Mouse (Mus musculus) forebrain, embryonic 10.5 days (tissue): Measurements from ENCODE around the gene Slc6a8. TPM values are rescaled to one million over a fixed set of nuclear protein-coding genes. Genes with fewer than 3 reads are reported as not detected.

Experiments
- DNase-seq: peaks from one replicate; pipeline ENCODE4 v3.0.0-alpha.2; 2017; ENCODE audit warnings: low spot score; ENCODE audit errors: extremely low spot score
- H3K27ac ChIP-seq: fragments of 300-500 bp; sonication (generic); 2 replicates; pipeline ENCODE4 v1.5.1; 2016; ENCODE audit warnings: mild to moderate bottlenecking
- H3K27me3 ChIP-seq: fragments of 300-500 bp; sonication (generic); 2 replicates; pipeline ENCODE4 v1.6.1; 2016; ENCODE audit warnings: mild to moderate bottlenecking; ENCODE audit not compliant: poor library complexity, severe bottlenecking
- H3K36me3 ChIP-seq: fragments of 300-500 bp; sonication (generic); replicated peaks from 2 replicates; pipeline ENCODE4 v1.6.1; 2016; ENCODE audit warnings: mild to moderate bottlenecking, moderate library complexity
- H3K4me1 ChIP-seq: fragments of 300-500 bp; sonication (generic); 2 replicates; pipeline ENCODE4 v1.6.1; 2016
- H3K4me3 ChIP-seq: fragments of 300-500 bp; sonication (generic); 2 replicates; pipeline ENCODE4 v1.5.1; 2016; ENCODE audit warnings: mild to moderate bottlenecking, moderate library complexity
- H3K9me3 ChIP-seq: fragments of 300-500 bp; sonication (generic); 2 replicates; pipeline ENCODE4 v1.6.1; 2016; ENCODE audit warnings: mild to moderate bottlenecking, moderate library complexity
- WGBS: fragments of 180-500 bp; shearing (Covaris S2); methylation state at CpG from one replicate; pipeline ENCODE4 v1.1.7; 2016; 5-methylcytosine and 5-hydroxymethylcytosine counted together
- polyA plus RNA-seq: library from polyadenylated mRNA; unstranded; fragments of >200 nt; fragmentation: Nextera tagmentation; extraction: Ambion mirVana; gene quantifications from 2 replicates; pipeline ENCODE4 v1.2.1, GENCODE M21; 2016

Slc6a8 gene
- polyA plus RNA-seq: 4.6 and 5.2 TPM in 2 replicates

DNA sequence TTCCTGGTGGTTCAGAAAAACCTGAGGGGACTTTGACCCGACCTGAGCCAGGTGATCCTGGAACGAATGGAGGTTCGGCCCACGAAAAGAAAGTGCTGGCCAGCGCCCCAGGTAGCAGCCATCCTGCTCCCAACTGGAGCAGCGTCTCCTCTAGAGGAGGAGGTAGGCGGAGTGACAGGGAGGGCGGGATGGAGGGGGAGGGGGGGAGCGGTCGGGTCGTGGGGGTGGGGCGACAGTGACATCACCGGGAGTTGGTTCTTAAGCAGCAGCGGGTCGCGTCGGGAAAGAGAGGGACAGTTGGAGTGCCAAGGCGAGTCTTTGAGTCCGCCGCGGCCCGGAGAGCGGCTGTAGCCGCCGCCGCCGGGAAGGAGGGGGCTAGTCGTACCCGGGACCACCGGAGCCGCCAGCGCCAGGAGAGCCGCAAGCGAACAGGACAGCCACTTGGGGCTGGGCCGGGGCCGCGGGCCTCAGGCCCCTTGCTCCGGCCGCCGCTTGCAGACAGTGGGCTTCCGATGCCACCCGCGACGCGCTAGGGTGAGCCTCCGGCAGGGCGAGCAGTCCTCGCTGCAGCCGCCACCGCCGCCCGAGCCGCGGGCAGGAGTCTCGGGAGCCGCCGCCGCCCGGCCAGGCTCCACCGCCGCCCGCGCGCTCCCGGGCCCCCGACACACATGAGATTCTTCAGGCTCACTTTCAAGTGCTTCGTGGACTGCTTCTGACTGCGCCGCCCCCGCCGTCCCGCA, at the start of gene Slc6a8:
Gene Slc6a8, plus strand, starts transcription at position 272 of the 740 bp plus-strand sequence.
- H3K27ac ChIP-seq: peak within 1 kb of the TSS; percentile 89
- no peaks in the 10 kb centered on the region for H3K9me3 ChIP-seq
- H3K36me3 ChIP-seq: peaks cover 24% of the 10 kb centered on the region
- WGBS: 12% methylated on average over 48 of the region's 72 CpGs
- H3K4me3 ChIP-seq: peak within 1 kb of the TSS; percentile 66
- peak; percentile 73 for DNase-seq
- H3K4me1 ChIP-seq: peaks cover 27% of the 10 kb centered on the region
- H3K27me3 ChIP-seq: peaks cover 13% of the 10 kb centered on the region

DNA sequence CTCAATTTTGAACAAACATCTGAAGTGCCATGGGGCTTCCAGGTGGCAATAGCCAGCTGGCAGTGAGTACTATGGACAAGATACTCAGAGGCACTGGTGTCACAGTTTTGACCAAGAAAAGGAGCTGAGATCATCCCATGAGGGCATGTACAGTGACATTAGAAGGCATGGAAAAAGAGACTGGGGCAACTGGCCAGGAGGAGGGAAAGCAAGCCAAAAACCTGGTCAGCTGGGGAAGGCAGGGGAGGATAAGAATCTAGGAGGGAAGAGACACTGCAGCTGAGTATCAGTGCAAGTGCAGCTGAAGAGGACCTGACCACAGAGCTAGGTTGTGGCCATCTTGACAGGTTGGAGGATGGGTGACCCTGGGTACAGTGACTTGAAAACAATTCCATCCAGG, 46.0 kb upstream of the Slc6a8 start:
- H3K36me3 ChIP-seq: no peaks in the 10 kb centered on the region
- no peak overlapping the region for H3K27ac ChIP-seq
- H3K4me1 ChIP-seq: no peaks in the 10 kb centered on the region
- peaks cover 58% of the 10 kb centered on the region for H3K27me3 ChIP-seq
- no peak for DNase-seq
- no peaks in the 10 kb centered on the region for H3K9me3 ChIP-seq
- H3K4me3 ChIP-seq: no peak overlapping the region

DNA sequence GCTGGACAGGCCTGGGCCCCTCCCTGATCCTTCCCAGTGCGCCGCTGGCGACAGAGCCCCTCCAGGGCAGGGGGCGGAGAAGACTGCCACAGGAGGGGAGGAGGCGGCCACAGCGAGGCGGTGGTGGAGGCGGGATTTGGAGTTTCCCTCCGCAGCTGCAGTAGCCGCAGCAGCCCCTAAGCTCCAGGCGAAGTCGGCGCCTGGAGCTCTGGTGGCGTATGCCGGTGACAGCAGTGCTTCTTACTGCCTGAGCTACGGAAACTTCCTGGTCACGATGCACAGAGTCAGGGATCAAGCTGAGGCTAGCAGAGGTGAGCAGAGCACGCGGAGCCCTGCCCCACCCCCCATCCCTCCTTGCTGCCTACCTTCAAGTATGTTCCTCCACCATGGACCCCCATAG, 37.5 kb upstream of the Slc6a8 start:
- WGBS: 18% methylated on average over 18 of the region's 19 CpGs
- Histone ChIP-seq H3K9me3 (no peaks in the 10 kb centered on the region), H3K4me3 (peak overlapping the region; percentile 29; the same call in 1 of the 2 replicates), H3K36me3 (no peaks in the 10 kb centered on the region), H3K27me3 (peaks cover 97% of the 10 kb centered on the region), H3K4me1 (peaks cover 25% of the 10 kb centered on the region), H3K27ac (no peak overlapping the region)
- no peak for DNase-seq

DNA sequence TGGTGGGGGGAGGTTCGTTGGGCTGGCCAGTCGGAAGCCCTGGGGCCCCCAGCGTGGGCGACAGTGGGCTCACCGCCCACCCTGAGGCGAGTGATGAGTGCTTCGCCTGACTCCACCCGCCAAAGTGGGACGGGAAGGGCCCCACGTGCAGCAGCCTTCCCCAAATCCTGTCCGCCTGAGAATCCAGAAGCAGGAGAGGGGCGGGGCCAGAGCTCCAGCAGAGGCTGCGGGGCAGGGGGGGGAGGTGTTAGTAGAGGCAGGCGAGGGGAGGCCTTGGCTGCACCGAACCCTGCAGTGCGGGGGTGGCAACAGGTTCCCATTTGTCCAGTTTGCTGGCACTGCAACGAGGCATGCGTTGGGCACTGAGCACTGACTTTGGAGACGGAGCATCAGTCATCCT, 35.5 kb upstream of the Slc6a8 start:
- no peak for DNase-seq
- peak overlapping the region; percentile 49 for H3K4me3 ChIP-seq
- WGBS: 23% methylated on average over 19 of the region's 19 CpGs
- H3K36me3 ChIP-seq: no peaks in the 10 kb centered on the region; the same call in 1 of the 2 replicates
- no peaks in the 10 kb centered on the region for H3K9me3 ChIP-seq
- no peak overlapping the region; the same call in 1 of the 2 replicates for H3K27ac ChIP-seq
- H3K27me3 ChIP-seq: peaks cover 100% of the 10 kb centered on the region
- peaks cover 25% of the 10 kb centered on the region for H3K4me1 ChIP-seq

DNA sequence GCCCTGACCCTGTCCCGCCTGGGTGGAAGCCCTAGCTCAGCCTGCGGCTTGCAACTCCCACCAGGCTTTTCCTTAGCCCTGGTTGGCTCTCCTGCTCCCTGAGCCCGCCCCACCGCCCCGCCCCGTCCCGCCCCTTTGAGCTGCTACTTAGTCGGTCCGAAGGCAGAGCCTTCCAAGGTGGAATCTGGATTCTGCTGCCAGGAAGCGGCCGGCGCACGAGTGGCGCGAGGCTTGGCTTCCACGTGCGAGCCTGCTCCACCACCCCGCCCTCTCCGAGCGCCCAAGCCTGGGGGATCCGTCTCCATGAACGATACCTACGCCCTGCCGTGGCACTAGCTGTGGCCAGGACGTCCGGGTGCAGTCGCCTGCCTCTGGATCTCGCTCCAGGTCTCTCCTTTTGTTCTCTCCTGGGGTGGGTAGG, 33.7 kb upstream of the Slc6a8 start, which contains the start of gene Dusp9:
Gene Dusp9, plus strand, starts transcription at position 165 of the 421 bp plus-strand sequence.
- H3K4me3 ChIP-seq: peak within 1 kb of the TSS; percentile 47
- H3K36me3 ChIP-seq: no peaks in the 10 kb centered on the region; the same call in 1 of the 2 replicates
- H3K9me3 ChIP-seq: no peaks in the 10 kb centered on the region
- H3K27ac ChIP-seq: peak within 1 kb of the TSS; percentile 65
- H3K4me1 ChIP-seq: peaks cover 25% of the 10 kb centered on the region
- DNase-seq: peak; percentile 69
- 17% methylated on average over 27 of the region's 28 CpGs for WGBS
- peaks cover 100% of the 10 kb centered on the region for H3K27me3 ChIP-seq

DNA sequence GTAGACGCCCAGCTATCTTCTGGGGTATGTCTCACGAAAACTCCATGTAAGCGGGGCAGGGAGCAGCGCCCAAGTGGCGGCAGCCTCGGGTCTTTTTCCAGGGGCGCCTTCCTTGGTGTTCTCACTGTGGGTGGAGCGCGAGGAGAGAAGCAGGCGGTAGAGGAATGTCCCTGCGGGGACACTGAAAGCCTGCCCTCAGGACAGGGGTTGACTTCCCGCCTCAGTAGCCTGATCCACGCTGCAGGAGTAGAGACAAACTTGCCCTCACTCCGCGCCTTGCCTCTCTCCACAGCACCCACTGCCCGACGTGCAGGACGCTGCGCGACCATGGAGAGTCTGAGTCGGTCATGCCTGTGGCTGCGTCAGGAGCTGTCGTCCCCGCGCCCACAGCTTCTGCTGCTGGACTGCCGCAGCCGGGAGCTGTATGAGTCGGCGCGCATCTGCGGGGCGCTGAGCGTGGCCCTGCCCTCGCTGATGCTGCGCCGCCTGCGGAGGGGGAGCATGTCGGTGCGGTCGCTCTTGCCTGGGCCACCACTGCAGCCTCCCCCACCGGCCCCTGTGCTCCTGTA, 33.0 kb upstream of the Slc6a8 start:
- peaks cover 98% of the 10 kb centered on the region for H3K27me3 ChIP-seq
- WGBS: 20% methylated on average over 41 of the region's 41 CpGs
- peaks cover 25% of the 10 kb centered on the region for H3K4me1 ChIP-seq
- no peaks in the 10 kb centered on the region; the same call in 1 of the 2 replicates for H3K36me3 ChIP-seq
- H3K9me3 ChIP-seq: no peaks in the 10 kb centered on the region
- peak; percentile 19 for DNase-seq
- H3K4me3 ChIP-seq: peak overlapping the region; percentile 47
- H3K27ac ChIP-seq: peak overlapping the region; percentile 65

DNA sequence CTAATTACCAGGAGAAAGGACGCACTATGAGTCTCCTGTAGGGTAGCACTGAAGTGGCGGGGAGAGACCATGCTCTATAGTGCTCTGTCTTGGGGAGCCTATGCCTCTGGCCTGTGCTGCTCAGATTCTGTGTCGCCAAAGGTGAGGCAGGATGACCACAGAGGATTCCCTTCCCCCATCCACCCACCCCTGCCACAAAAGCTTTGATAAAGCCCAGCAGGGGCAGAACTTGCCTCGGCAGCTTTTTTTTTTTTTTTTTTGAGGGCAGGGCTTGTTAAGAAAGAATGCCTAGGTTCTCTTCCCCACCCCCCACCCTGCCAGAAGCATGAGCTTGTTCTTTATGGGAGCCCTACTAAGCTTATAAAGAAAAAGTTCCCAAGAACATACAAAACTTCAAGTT, 27.8 kb upstream of the Slc6a8 start:
- Histone ChIP-seq H3K4me1 (peaks cover 2% of the 10 kb centered on the region; the same call in 1 of the 2 replicates), H3K27ac (no peak overlapping the region), H3K4me3 (no peak overlapping the region), H3K36me3 (no peaks in the 10 kb centered on the region; the same call in 1 of the 2 replicates), H3K27me3 (peaks cover 48% of the 10 kb centered on the region), H3K9me3 (no peaks in the 10 kb centered on the region)
- no peak for DNase-seq
- WGBS: 29% methylated on average over 4 of the region's 4 CpGs

DNA sequence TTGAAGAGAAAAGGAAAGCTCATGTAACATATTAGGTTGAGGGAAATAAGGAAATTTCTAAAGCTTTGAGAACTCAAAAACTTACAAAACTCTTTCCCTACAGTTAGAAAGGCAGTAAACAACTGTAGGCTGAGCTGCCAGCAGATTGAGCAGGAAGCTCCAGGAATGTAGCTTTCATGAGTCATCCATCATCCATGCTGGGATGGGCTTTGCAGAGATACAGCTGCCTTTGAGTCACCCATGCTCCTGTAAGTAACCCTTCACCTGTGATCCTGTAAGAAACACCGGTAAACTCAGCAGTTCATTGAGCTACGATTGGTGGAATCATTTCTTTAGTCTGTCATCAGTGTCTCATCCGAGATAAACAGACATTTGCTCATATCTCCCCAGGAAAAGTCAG, 22.1 kb upstream of the Slc6a8 start:
- H3K27me3 ChIP-seq: peaks cover 10% of the 10 kb centered on the region
- no peaks in the 10 kb centered on the region for H3K4me1 ChIP-seq
- H3K4me3 ChIP-seq: no peak overlapping the region
- H3K36me3 ChIP-seq: no peaks in the 10 kb centered on the region
- H3K27ac ChIP-seq: no peak overlapping the region
- DNase-seq: no peak
- 78% methylated on average over 3 of the region's 3 CpGs for WGBS
- no peaks in the 10 kb centered on the region for H3K9me3 ChIP-seq

DNA sequence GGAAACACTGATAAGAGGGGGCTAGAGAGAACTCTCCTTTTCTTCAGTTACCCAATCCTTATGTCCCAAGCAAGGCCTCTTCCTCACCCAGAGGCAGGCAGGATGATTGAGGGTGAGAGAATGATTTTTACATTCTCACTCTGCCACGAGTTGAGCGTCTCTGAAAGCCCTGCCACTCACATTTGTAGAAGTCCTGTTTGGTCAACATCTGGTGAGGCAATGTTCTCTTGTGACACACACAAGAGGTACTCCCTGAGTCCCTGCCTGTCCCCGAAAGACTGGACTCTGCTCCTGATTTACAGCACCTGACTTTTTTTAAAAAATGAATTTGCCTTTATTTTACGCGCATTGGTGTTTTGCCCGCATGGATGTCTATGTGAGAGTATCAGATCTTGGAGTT, 19.6 kb upstream of the Slc6a8 start:
- Histone ChIP-seq H3K36me3 (no peaks in the 10 kb centered on the region), H3K9me3 (no peaks in the 10 kb centered on the region), H3K27ac (no peak overlapping the region), H3K27me3 (peaks cover 27% of the 10 kb centered on the region), H3K4me1 (peaks cover 2% of the 10 kb centered on the region), H3K4me3 (no peak overlapping the region)
- DNase-seq: no peak
- 86% methylated on average over 6 of the region's 6 CpGs for WGBS

DNA sequence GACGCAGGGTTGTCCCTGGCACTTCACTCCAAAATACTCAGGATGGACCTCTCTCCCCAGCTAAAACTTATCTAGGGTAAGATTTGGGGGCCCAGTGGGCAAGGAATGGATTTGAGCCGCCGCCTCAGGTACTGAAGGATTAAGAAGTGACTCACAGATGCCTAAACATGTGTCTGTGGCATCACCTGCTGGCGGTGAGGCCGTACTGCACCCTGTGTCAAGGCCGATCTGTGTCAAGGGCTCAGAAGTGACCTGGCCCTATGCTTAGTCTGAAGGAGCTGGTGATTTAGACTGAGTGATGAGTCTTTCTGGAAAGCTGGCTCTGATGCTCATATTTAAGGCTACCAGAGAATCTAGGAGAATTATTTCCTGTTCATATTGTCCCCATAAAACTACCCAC, 18.8 kb upstream of the Slc6a8 start:
- peak; percentile 53 for DNase-seq
- Histone ChIP-seq H3K27ac (no peak overlapping the region), H3K4me3 (no peak overlapping the region), H3K36me3 (no peaks in the 10 kb centered on the region), H3K27me3 (peaks cover 35% of the 10 kb centered on the region), H3K9me3 (no peaks in the 10 kb centered on the region), H3K4me1 (peaks cover 10% of the 10 kb centered on the region)
- WGBS: 13% methylated on average over 6 of the region's 6 CpGs

DNA sequence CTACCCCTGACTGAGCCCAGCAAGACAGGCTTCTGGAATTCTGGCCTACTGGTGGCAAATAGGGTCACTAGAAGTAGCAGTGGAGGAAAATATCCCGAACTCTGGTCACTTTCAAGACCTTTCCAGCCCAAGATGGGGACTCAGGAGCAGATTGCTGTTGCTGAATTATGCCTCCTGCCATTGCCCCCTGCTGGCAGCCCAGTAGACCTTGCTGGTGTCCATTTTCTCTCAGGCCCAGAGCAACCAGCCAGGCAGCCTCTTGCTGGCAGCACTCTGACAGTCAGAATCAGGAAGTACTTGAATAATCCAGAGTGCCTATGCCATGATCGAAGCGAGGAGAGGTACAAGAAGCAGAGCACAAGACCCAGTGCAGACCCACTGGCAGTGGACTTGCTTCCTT, 17.4 kb upstream of the Slc6a8 start:
- no peaks in the 10 kb centered on the region for H3K9me3 ChIP-seq
- H3K27ac ChIP-seq: no peak overlapping the region
- 77% methylated on average over 3 of the region's 3 CpGs for WGBS
- H3K4me3 ChIP-seq: no peak overlapping the region
- H3K4me1 ChIP-seq: peaks cover 15% of the 10 kb centered on the region
- H3K36me3 ChIP-seq: no peaks in the 10 kb centered on the region
- H3K27me3 ChIP-seq: peaks cover 48% of the 10 kb centered on the region
- no peak for DNase-seq

DNA sequence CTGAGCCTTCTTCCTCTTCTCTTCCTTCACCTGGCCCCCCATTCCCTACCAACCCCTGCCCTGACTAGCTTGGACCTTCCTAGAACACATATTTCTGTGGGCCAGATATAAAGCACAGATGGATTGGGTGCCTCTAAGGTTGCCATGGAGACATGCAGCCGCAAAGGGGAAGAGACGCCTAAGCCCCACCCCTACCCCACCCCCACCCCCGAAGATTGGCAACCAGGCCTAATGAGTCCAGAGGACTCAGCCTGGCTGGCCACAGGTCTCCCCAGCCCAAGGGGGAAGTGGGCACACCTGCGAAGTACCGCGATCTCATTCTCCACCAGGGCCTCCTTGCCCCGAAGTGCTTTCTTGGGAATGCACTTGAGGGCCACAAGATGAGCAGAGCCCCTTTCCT, 14.6 kb upstream of the Slc6a8 start:
- H3K27me3 ChIP-seq: peaks cover 58% of the 10 kb centered on the region

DNA sequence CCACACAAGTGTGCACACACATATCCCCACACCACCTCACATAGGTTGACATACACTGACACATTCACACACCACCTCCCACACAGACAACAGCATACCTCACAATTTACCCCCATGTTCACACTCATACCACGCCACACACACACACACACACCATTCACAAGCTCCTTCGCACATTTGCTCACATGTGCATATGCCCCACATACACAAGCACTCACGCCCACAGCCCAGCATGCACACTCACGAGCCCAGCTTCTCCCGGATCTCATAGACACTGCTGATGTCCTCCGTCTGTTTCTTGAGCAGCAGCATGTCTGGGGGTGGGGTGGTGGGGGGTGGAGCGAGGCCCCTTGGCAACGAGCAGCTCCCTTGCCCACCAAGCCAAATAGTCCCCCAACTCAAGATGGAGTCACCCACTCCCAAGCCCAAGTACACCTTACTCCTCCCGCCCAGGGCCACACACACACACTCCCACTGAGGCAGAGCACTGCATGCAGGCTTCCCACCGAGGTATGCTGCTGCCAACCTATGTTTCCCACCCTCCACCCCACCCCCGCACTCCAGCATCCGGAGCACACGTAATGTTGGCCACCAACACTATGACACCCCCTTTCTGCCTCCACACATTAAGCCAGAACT, 13.9 kb upstream of the Slc6a8 start:
- H3K27ac ChIP-seq: peak overlapping the region; percentile 78
- H3K27me3 ChIP-seq: peaks cover 51% of the 10 kb centered on the region
- no peak for DNase-seq
- H3K9me3 ChIP-seq: no peaks in the 10 kb centered on the region
- 63% methylated on average over 13 of the region's 13 CpGs for WGBS
- H3K36me3 ChIP-seq: no peaks in the 10 kb centered on the region
- peaks cover 15% of the 10 kb centered on the region for H3K4me1 ChIP-seq
- peak overlapping the region; percentile 61 for H3K4me3 ChIP-seq

More for the DNA sequence above, 14.6 kb upstream of the Slc6a8 start:
- DNase-seq: no peak
- Histone ChIP-seq H3K4me1 (peaks cover 15% of the 10 kb centered on the region), H3K9me3 (no peaks in the 10 kb centered on the region), H3K27ac (no peak overlapping the region), H3K36me3 (no peaks in the 10 kb centered on the region), H3K4me3 (no peak overlapping the region)
- 52% methylated on average over 7 of the region's 7 CpGs for WGBS
